Mouse (Mus musculus) liver, embryonic 14.5 days (tissue): Measurements from ENCODE around the gene Lrp8. TPM values are rescaled to one million over a fixed set of nuclear protein-coding genes. Genes with fewer than 3 reads are reported as not detected.

ENCODE experiments used
- ATAC-seq: fragments of 200-750 bp; cut with Nextera tagmentation; 2 replicates; pipeline ENCODE4 v1.8.0; 2017; ENCODE audit warnings: moderate number of reproducible peaks, mild to moderate bottlenecking, moderate library complexity; ENCODE audit not compliant: insufficient read depth
- DNase-seq, 3 experiments: peaks; one replicate each; pipeline ENCODE4 v3.0.0-alpha.2; 2012 to 2013; ENCODE audit warnings: low read depth in 3 of 3, low spot score in 3 of 3
- H3K27ac ChIP-seq: fragments of 300-500 bp; sonication (generic); 2 replicates; pipeline ENCODE4 v1.5.1; 2014; ENCODE audit warnings: moderate library complexity, mild to moderate bottlenecking, control low read depth, inconsistent platforms
- H3K27me3 ChIP-seq: fragments of 300-500 bp; sonication (generic); 2 replicates; pipeline ENCODE4 v1.6.1; 2014; ENCODE audit warnings: mild to moderate bottlenecking, low read length, moderate library complexity; ENCODE audit not compliant: control insufficient read depth, insufficient read depth
- H3K36me3 ChIP-seq: fragments of 300-500 bp; sonication (generic); replicated peaks from 2 replicates; pipeline ENCODE4 v1.6.1; 2014; ENCODE audit warnings: low read depth; ENCODE audit not compliant: control insufficient read depth, insufficient read depth
- H3K4me1 ChIP-seq, 2 experiments: fragments of 200-500 bp in 1 of 2; fragments of 300-500 bp in 1 of 2; sonication (generic) in 1 of 2; replicated peaks; 2 replicates each; pipeline ENCODE4 v1.6.1; 2012 to 2014; ENCODE audit warnings: antibody characterized with exemption in 1 of 2, inconsistent platforms in 1 of 2, low read length in 1 of 2; ENCODE audit not compliant: control insufficient read depth in 2 of 2, insufficient read depth in 2 of 2
- H3K4me2 ChIP-seq: fragments of 300-500 bp; sonication (generic); 2 replicates; pipeline ENCODE4 v1.6.1; 2014; ENCODE audit warnings: low read depth, mild to moderate bottlenecking, control low read depth, moderate library complexity
- H3K4me3 ChIP-seq, 2 experiments: fragments of 200-500 bp in 1 of 2; fragments of 300-500 bp in 1 of 2; sonication (generic) in 1 of 2; 2 replicates each; pipeline ENCODE4 v1.5.1; 2012 to 2014; ENCODE audit warnings: low read depth in 2 of 2, low read length in 2 of 2, mild to moderate bottlenecking in 2 of 2, control low read depth in 1 of 2, inconsistent platforms in 1 of 2, moderate library complexity in 1 of 2; ENCODE audit not compliant: insufficient read depth in 1 of 2
- H3K9ac ChIP-seq: fragments of 300-500 bp; sonication (generic); replicated peaks from 2 replicates; pipeline ENCODE4 v1.6.1; 2014; ENCODE audit warnings: mild to moderate bottlenecking, control low read depth, moderate library complexity
- H3K9me3 ChIP-seq: fragments of 300-500 bp; sonication (generic); 2 replicates; pipeline ENCODE4 v1.6.1; 2016; ENCODE audit warnings: low read length, mixed read lengths; ENCODE audit not compliant: control insufficient read depth
- CTCF ChIP-seq: IDR thresholded peaks from 2 replicates; pipeline ENCODE4 v1.5.1; 2016; ENCODE audit warnings: antibody characterized with exemption, low read depth, control low read depth
- EP300 ChIP-seq: IDR thresholded peaks from 2 replicates; pipeline ENCODE4 v1.6.1; 2016; ENCODE audit warnings: antibody characterized with exemption, low read depth
- WGBS: fragments of 180-500 bp; shearing (Covaris S2); extraction: QIAGEN DNeasy Blood & Tissue Kit; methylation state at CpG from one replicate; pipeline ENCODE4 v1.1.7; 2014; ENCODE audit not compliant: insufficient replicate concordance; 5-methylcytosine and 5-hydroxymethylcytosine counted together
- polyA plus RNA-seq, 2 experiments: library from polyadenylated mRNA; depleted of rRNA in 1 of 2; stranded (reverse) in 1 of 2; unstranded in 1 of 2; fragments of >200 nt; fragmentation: Nextera tagmentation in 1 of 2; extraction: Ambion mirVana in 1 of 2; gene quantifications; 2 replicates each; pipeline versions ENCODE4 v1.2.1 to v1.2.3; 2012 to 2014

Lrp8 gene
- polyA plus RNA-seq, 2 experiments = 1.8 to 4.3 TPM

- TF ChIP-seq EP300 (no peak), CTCF (no peak)
- no peaks in the 10 kb centered on the region for H3K36me3 ChIP-seq
- H3K9ac ChIP-seq = no peak overlapping the region
- H3K9me3 ChIP-seq = no peaks in the 10 kb centered on the region
- H3K4me1 ChIP-seq = no peaks in the 10 kb centered on the region
- DNase-seq (no peak), ATAC-seq (no peak)
- no peak overlapping the region for H3K27ac ChIP-seq
- no peaks in the 10 kb centered on the region for H3K27me3 ChIP-seq
- H3K4me3 ChIP-seq = no peak overlapping the region
- 45% methylated on average over 4 of the region's 4 CpGs for WGBS
- H3K4me2 ChIP-seq = no peak overlapping the region
These were observed 14.4 kb downstream of the Lrp8 start for GRCm38 (mm10) chr4:107816459-107816858.

- TF ChIP-seq EP300 (no peak), CTCF (no peak)
- Histone ChIP-seq H3K9me3 (no peaks in the 10 kb centered on the region), H3K27ac (no peak overlapping the region), H3K4me2 (no peak overlapping the region), H3K4me1 (no peaks in the 10 kb centered on the region), H3K9ac (no peak overlapping the region), H3K36me3 (no peaks in the 10 kb centered on the region), H3K4me3 (no peak overlapping the region), H3K27me3 (no peaks in the 10 kb centered on the region)
- 46% methylated on average over 6 of the region's 6 CpGs for WGBS
- DNase-seq = no peak
- ATAC-seq = no peak
These were observed 15.4 kb downstream of the Lrp8 start for GRCm38 (mm10) chr4:107817463-107817862.

- no peaks in the 10 kb centered on the region for H3K9me3 ChIP-seq
- H3K27ac ChIP-seq = no peak overlapping the region
- WGBS = 81% methylated on average over 16 of the region's 16 CpGs
- no peaks in the 10 kb centered on the region for H3K36me3 ChIP-seq
- no peaks in the 10 kb centered on the region for H3K4me1 ChIP-seq
- no peak overlapping the region for H3K9ac ChIP-seq
- no peak overlapping the region for H3K4me2 ChIP-seq
- ATAC-seq = no peak
- H3K4me3 ChIP-seq = no peak overlapping the region
- no peak for DNase-seq
- TF ChIP-seq CTCF (no peak), EP300 (no peak)
- no peaks in the 10 kb centered on the region for H3K27me3 ChIP-seq
These were observed 18.1 kb downstream of the Lrp8 start for GRCm38 (mm10) chr4:107819990-107820719.

- Histone ChIP-seq H3K4me3 (no peak overlapping the region), H3K9ac (no peak overlapping the region), H3K27me3 (no peaks in the 10 kb centered on the region), H3K4me2 (no peak overlapping the region), H3K36me3 (no peaks in the 10 kb centered on the region), H3K4me1 (no peaks in the 10 kb centered on the region), H3K27ac (no peak overlapping the region), H3K9me3 (no peaks in the 10 kb centered on the region)
- TF ChIP-seq EP300 (no peak), CTCF (no peak)
- WGBS = 73% methylated on average over 8 of the region's 8 CpGs
- ATAC-seq (no peak), DNase-seq (no peak)
These were observed 19.0 kb downstream of the Lrp8 start for GRCm38 (mm10) chr4:107820856-107821619.

GRCm38 (mm10) chr4:107822936-107823411, 20.9 kb downstream of the Lrp8 start:
- Histone ChIP-seq H3K27me3 (no peaks in the 10 kb centered on the region), H3K4me1 (no peaks in the 10 kb centered on the region), H3K4me3 (no peak overlapping the region), H3K9me3 (no peaks in the 10 kb centered on the region), H3K36me3 (no peaks in the 10 kb centered on the region), H3K27ac (no peak overlapping the region), H3K9ac (no peak overlapping the region), H3K4me2 (no peak overlapping the region)
- TF ChIP-seq CTCF = no peak
- no peak for TF ChIP-seq EP300
- ATAC-seq (no peak), DNase-seq (no peak)
- whole genome bisulfite sequencing = 68% methylated on average over 9 of the region's 9 CpGs
